Mouse (Mus musculus): ENCODE data around the gene Slc39a10.

The Slc39a10 gene

GRCm38 (mm10) chr1:46892752-46893151 lies at the start of gene Slc39a10:
TSS of gene Slc39a10 (minus strand) at chr1:46892852.
- WGBS = 89% methylated on average over 3 of the region's 3 CpGs

DNA sequence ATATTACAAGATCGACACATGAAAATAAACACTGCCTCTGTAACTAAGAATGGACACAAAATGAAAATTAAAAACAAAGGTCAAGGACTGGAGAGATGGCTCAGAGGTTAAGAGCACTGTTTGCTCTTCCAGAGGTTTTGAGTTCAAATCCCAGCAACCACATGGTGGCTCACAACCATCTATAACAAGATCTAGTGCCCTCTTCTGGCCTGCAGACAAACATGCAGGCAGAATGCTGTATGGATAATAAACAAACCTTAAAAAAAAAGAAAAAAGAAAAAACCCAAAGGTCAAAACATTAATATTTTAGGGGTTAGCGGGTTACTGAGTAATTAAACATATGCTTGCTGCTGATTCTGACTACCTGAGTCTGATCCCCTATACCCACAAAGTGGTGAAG lies 46.6 kb upstream of the Slc39a10 start:
- WGBS = 94% methylated on average over 2 of the region's 2 CpGs

GRCm38 (mm10) chr1:46937641-46938040 lies 45.0 kb upstream of the Slc39a10 start:
- WGBS = 51% methylated on average over 2 of the region's 2 CpGs

- 83% methylated on average over 3 of the region's 3 CpGs for whole genome bisulfite sequencing
Observed at GRCm38 (mm10) chr1:46926239-46926638, 33.6 kb upstream of the Slc39a10 start.

- WGBS = 82% methylated on average over 7 of the region's 7 CpGs
Observed at GRCm38 (mm10) chr1:46922904-46923303, 30.3 kb upstream of the Slc39a10 start.

- 52% methylated on average over 1 of the region's 1 CpGs for WGBS
Observed at GRCm38 (mm10) chr1:46914349-46914748, 21.7 kb upstream of the Slc39a10 start.

DNA sequence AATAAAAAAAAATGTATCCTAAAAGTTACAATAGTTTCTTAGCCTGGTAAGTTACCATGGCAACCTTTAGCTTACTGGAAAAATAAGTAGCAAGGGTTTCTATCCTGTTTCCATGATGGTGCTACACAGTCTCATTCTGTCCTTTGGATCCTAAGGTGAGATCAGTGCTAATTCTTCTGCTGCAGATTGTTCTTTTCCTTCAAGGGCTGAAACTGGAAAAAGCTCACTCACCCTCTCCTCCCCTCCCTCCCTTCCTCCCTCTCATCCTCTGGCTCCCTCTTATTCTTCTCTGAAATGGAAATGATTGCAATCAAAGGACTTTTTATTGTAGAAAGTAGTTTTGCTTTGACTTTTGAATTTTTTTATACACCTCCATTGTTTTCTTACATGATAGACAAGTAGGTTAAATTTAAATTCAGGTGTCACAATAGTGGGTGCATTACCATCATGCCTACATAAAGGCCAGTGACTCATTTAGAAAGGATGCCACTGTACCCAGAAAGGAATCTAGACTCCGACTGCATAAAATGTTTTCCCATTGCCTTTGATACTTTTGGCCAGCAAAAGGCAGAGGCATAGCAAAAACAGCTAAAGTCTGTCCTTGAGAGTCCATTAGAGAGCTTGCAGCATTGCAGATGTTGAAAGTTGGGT lies 20.0 kb upstream of the Slc39a10 start:
- 41% methylated on average over 1 of the region's 1 CpGs for WGBS

- WGBS = 90% methylated on average over 3 of the region's 3 CpGs
Observed at GRCm38 (mm10) chr1:46910154-46910553, 17.5 kb upstream of the Slc39a10 start.

DNA sequence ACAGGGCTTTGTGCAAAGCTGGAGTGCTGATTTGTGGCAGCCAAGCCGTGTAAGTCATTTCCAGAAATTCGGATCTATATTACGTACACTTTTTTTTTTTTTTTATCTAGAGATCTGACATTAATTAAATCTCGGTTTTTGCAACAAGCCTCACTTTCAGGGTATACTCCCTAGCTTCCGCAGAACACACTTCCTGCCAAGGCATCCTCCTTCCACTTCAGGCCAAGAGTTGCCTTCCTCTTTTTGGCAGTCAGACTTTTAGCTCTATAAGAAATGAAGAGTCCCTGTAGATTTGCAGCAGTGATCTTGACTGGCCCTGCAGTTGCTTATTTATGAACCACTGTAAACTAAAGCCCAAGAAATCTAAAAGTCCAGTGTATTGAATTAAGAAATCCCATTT lies 13.1 kb upstream of the Slc39a10 start:
- WGBS = 55% methylated on average over 5 of the region's 5 CpGs

DNA sequence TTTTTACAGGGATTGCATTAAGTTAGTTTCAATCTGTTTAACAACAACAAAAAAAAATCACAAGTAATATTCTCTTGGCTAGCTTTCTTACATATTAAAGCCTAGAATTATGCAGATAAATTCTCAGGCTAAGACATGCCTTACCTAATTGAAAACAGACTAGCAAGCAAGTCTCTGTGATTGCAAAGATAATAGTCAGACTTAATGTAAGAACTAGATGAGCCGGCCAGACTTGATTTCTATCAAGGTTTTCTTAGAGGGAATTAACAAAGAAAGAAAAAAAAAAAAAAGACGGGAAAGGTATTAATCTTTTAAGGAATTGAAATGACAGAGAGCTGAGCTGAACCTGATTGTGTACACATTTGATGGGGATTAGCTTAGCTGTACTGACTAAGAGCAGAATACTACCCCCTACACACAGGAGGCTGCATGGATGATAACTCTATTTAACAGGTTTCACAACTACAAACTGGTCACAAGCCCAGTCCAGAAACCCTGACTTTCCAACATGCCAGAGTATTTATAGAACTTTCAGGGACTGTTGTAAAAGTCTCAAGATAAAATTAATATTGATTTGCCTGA lies 9.5 kb upstream of the Slc39a10 start:
- WGBS = 82% methylated on average over 2 of the region's 2 CpGs

GRCm38 (mm10) chr1:46894281-46894842 lies 1.7 kb upstream of the Slc39a10 start:
- 32% methylated on average over 7 of the region's 7 CpGs for WGBS

DNA sequence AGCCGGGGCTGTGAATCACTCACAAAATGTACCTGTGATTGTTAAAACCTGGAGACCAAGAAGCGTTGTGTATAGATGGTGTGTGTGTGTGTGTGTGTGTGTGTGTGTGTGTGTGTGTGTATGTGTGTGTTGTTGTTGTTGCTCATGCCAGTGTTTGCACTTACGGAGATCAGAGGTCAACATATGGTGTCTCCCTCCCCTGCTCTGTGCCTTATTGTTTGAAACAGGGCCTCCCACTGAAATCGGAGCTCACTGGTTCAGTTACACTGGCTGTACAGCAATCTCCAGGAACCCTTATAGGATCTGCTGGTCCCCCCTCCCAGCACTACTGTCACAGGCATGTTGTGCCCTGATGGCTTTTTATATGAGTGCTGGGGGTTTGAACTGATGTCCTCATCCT lies 3.9 kb downstream of the Slc39a10 start:
- WGBS = 71% methylated on average over 4 of the region's 4 CpGs

DNA sequence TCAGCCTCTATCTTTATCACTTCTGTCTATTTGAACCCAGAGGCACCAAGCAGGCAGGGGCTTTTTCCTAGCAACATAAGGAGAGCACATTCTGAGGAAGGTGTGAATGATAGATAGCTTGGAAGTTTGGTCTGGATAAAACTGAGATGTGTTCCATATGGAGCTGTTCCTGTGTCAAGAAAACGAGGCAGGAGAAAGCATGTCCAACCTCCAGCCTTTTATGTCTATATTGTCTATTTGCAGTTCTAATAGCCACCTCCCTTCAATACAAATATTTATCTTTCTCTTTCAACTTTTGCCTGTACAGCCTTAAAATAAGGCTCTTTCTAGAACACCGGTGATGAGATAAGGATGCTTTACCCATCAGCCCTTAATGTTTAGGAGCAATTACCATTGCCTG lies 4.3 kb downstream of the Slc39a10 start:
- 46% methylated on average over 2 of the region's 2 CpGs for WGBS

GRCm38 (mm10) chr1:46887908-46888307 lies 4.7 kb downstream of the Slc39a10 start:
- WGBS = 63% methylated on average over 6 of the region's 6 CpGs

- 62% methylated on average over 9 of the region's 9 CpGs for WGBS
Observed at GRCm38 (mm10) chr1:46886091-46886490, 6.6 kb downstream of the Slc39a10 start.

DNA sequence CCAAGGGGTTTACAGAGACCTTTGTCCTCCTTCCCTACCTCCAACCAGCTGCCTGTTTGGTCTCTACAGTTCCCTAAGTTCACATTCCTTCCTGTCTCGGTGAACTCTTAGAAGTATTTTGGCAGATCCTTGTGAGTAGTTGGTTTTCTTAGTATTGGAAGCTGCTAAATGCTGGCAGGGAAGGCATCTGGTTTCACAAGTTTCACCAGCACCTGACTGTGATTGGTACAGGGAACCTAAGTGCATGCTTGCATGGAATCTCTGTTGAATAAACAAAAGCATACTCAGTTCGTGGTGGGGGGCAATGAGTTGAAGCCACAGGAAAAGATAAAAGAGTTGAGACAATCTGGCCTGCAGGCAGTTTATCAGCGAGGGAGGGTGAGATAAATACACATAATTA lies 7.4 kb downstream of the Slc39a10 start:
- 45% methylated on average over 3 of the region's 3 CpGs for WGBS

DNA sequence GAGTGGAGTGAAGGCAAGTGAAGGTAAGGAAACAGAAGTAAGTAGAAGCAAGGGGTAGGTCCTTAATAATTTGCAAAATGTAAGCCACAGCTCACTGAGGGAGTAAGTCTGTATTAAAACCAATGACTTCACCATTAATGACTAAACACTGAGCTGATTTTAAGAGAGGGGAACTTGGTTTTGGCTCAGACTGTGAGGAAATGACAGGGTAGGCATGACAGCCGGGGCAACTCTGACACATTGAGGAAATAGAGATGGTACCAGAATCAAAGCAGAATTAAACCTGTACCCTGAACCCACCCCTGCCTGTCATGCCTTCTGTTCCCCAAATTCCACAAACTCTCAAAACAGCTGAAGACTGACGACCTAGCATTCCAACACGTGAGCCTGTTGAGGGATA lies 18.9 kb downstream of the Slc39a10 start:
- 74% methylated on average over 3 of the region's 3 CpGs for WGBS

GRCm38 (mm10) chr1:46864175-46864885 lies 28.3 kb downstream of the Slc39a10 start:
- 86% methylated on average over 7 of the region's 7 CpGs for WGBS

GRCm38 (mm10) chr1:46863434-46863833 lies 29.2 kb downstream of the Slc39a10 start:
- 87% methylated on average over 2 of the region's 2 CpGs for WGBS

DNA sequence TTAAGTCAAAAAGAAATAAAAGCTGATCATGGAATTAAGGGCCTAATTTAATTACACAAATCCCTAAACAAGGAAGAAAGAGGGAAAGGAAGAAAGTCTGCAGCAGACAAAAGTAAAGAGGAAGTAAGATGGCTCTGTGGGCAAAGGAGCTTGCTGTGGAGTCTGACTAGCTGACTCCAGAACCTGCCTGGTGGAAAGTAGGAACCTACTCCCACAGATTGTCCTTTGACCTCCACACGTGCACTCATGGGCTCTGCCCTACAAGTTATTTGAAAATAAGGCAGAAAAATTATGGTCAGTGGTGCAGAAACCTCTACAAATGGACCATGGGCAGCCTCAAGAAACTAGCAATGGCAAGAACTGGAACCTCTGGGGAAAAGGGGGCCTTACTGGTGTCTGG lies 32.6 kb downstream of the Slc39a10 start:
- 79% methylated on average over 1 of the region's 1 CpGs for WGBS

GRCm38 (mm10) chr1:46858579-46858978 lies 34.1 kb downstream of the Slc39a10 start:
- WGBS = 91% methylated on average over 5 of the region's 5 CpGs

DNA sequence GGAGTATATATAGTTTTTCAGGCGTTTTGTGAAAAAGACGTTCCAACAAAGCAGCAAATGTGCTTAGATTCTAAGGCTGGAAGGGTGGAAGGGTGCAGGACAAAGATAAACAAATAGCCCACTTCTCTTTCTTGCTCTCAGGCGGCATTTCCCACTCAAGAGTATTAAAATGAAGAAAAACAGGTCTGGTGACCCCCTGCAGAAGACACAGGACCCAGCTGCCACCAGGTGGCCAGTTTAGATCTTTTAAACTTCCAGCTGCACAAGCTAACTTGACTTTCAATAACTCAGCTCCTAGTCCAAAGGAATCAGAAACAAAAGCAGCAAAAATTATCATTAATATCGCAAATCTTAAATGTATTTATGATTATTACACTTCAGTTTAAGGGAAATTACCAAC lies 36.2 kb downstream of the Slc39a10 start:
- 72% methylated on average over 4 of the region's 4 CpGs for WGBS

Measured in cerebral cortex, adult 2 months (tissue).